Mouse (Mus musculus): ENCODE results near the gene Clec2d.
"Not testable (repeated sequence)": the region's sequence is repeated elsewhere in the genome, so short reads cannot be mapped to it uniquely, and the experiment has no call there.

Clec2d gene

GRCm38 (mm10) chr6:129186457-129187199 is 6.2 kb downstream of the Clec2d start:
- DNase-seq (ENCODE audit: low read depth in 2 of 2, low spot score in 2 of 2) = no peak

GRCm38 (mm10) chr6:129187200-129187651 is 6.8 kb downstream of the Clec2d start:
- no peak for DNase-seq (ENCODE audit: low read depth in 2 of 2, low spot score in 2 of 2)

GRCm38 (mm10) chr6:129187816-129188215 is 7.4 kb downstream of the Clec2d start:
- not testable (repeated sequence) for DNase-seq (ENCODE audit: low read depth in 2 of 2, low spot score in 2 of 2)

GRCm38 (mm10) chr6:129193431-129193830 is 13.0 kb downstream of the Clec2d start:
- DNase-seq (ENCODE audit: low read depth in 2 of 2, low spot score in 2 of 2) = no peak

- not testable (repeated sequence) for DNase-seq (ENCODE audit: low read depth in 2 of 2, low spot score in 2 of 2)
These were observed 19.7 kb downstream of the Clec2d start for GRCm38 (mm10) chr6:129200066-129200465.

- no peak for DNase-seq (ENCODE audit: low read depth in 2 of 2, low spot score in 2 of 2)
These were observed 21.9 kb downstream of the Clec2d start for GRCm38 (mm10) chr6:129202306-129202705.

- no peak for DNase-seq (ENCODE audit: low read depth in 2 of 2, low spot score in 2 of 2)
These were observed 23.9 kb downstream of the Clec2d start for GRCm38 (mm10) chr6:129204342-129204741.

GRCm38 (mm10) chr6:129204838-129205237 is 24.4 kb downstream of the Clec2d start:
- DNase-seq (ENCODE audit: low read depth in 2 of 2, low spot score in 2 of 2) = no peak

- no peak for DNase-seq (ENCODE audit: low read depth in 2 of 2, low spot score in 2 of 2)
These were observed 28.6 kb downstream of the Clec2d start for GRCm38 (mm10) chr6:129208891-129209519.

- DNase-seq (ENCODE audit: low read depth in 2 of 2, low spot score in 2 of 2) = no peak
These were observed 29.5 kb downstream of the Clec2d start for GRCm38 (mm10) chr6:129209785-129210446.

GRCm38 (mm10) chr6:129210447-129210790 is 30.0 kb downstream of the Clec2d start:
- peak; percentile 46 to 55 for DNase-seq (ENCODE audit: low read depth in 2 of 2, low spot score in 2 of 2)

GRCm38 (mm10) chr6:129212421-129213195 is 32.2 kb downstream of the Clec2d start:
- DNase-seq (ENCODE audit: low read depth in 2 of 2, low spot score in 2 of 2) = no peak

GRCm38 (mm10) chr6:129213497-129213896 is 33.1 kb downstream of the Clec2d start:
- no peak for DNase-seq (ENCODE audit: low read depth in 2 of 2, low spot score in 2 of 2)

GRCm38 (mm10) chr6:129214263-129214662 is 33.8 kb downstream of the Clec2d start:
- DNase-seq (ENCODE audit: low read depth in 2 of 2, low spot score in 2 of 2) = no peak

GRCm38 (mm10) chr6:129215053-129215452 is 34.6 kb downstream of the Clec2d start:
- DNase-seq (ENCODE audit: low read depth in 2 of 2, low spot score in 2 of 2) = no peak

GRCm38 (mm10) chr6:129215886-129216637 is 35.6 kb downstream of the Clec2d start:
- DNase-seq (ENCODE audit: low read depth in 2 of 2, low spot score in 2 of 2) = no peak

- no peak for DNase-seq (ENCODE audit: low read depth in 2 of 2, low spot score in 2 of 2)
These were observed 36.4 kb downstream of the Clec2d start for GRCm38 (mm10) chr6:129216721-129217230.

- DNase-seq (ENCODE audit: low read depth in 2 of 2, low spot score in 2 of 2) = no peak
These were observed 37.8 kb downstream of the Clec2d start for GRCm38 (mm10) chr6:129218191-129218696.

- DNase-seq (ENCODE audit: low read depth in 2 of 2, low spot score in 2 of 2) = no peak
These were observed 39.6 kb downstream of the Clec2d start for GRCm38 (mm10) chr6:129219897-129220517.

GRCm38 (mm10) chr6:129221053-129221452 is 40.6 kb downstream of the Clec2d start:
- DNase-seq (ENCODE audit: low read depth in 2 of 2, low spot score in 2 of 2) = no peak
